Mouse (Mus musculus) frontal cortex, adult (tissue): Measurements from ENCODE around the gene Dock8.

Experiments used
- ATAC-seq: cut with Nextera tagmentation; 2 replicates; pipeline ENCODE4 v1.9.2; 2017; ENCODE audit warnings: mild to moderate bottlenecking, moderate library complexity, mixed read lengths; ENCODE audit not compliant: low TSS enrichment

Gene Dock8

GRCm38 (mm10) chr19:25062188-25062856 is 63.0 kb downstream of the Dock8 start:
- no peak for ATAC-seq

GRCm38 (mm10) chr19:25062857-25063240 is 63.5 kb downstream of the Dock8 start:
- ATAC-seq: no peak

GRCm38 (mm10) chr19:25066229-25066628 is 66.9 kb downstream of the Dock8 start:
- ATAC-seq: peak; percentile 50; the same call in 1 of the 2 replicates

GRCm38 (mm10) chr19:25068518-25068917 is 69.2 kb downstream of the Dock8 start:
- ATAC-seq: no peak

DNA sequence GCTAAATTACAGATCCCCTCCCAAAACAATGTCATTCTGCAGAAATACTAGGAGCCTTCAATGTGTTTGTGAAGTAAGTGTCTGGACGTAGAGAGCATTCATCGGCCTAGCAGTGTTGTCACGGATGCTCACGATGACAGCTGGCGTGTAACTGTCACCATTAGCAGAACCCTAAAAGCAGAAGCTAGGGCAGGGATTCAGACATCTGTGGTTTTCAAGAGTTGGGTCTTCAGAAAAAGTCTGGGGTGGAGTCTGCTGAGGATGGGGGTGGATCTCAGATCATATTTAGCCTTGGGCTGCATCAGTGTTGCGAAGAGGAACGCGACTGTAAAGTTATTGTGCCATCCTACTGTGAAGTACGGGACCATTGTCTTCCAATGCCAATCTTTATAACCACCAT is 73.2 kb downstream of the Dock8 start:
- ATAC-seq: no peak

DNA sequence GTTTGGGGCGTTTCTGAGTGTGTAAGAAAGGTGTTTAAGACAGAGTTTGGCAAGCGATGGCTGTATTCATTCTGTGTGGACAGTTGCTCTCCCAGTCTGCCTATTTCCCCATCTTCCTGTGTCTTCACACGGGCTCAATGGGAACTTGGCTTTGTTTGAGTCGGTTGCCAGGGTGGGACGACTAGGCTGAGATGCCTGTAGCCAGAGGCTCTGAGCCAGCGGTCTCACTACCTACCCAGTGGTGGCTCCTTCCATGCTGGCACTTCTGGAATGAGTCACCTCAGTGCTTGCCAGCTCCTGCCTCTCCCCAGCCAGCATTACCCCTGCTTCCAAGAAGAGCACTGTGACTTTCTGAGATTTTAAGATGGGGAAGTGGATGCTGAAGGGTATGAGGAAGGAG is 75.4 kb downstream of the Dock8 start:
- ATAC-seq: peak; percentile 79

DNA sequence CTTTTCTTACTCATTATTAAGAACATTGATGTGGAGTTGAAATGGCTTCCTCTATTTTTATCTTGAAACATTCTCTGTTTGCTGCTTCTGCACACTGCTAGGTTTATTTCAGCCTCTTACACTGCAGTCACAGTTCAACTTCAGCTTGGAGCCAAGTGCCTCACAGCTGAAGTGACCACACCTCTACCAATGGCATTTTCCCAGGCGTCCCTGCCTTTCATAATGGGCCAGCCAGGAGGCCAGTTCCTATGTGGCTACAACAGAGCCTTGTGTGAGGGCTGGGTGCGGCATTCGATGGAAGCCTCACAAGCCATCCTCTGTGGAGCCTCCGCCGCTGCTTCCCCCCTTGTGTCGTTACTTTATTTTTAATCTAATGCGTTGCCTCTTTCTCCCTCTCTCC is 78.3 kb downstream of the Dock8 start:
- no peak for ATAC-seq

GRCm38 (mm10) chr19:25078130-25078529 is 78.8 kb downstream of the Dock8 start:
- no peak for ATAC-seq

DNA sequence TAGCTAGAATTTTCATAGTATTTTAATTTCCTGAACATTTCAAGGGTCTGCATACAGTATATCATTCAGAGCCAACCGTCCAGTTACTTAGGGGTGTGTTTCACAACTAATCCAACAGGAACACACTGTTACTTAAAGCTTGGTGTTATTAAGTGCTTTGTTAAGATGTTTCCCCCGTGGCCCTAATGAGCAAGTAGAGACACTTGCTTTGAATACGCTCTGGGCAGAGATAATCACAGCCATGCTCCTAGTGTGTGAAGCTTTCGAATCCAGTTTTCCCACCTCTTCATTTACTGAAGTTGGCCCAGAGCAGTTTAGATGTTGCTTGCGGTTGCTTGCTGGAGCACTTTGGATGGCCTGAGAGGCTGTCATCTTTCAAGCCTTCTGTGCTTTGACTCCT is 80.8 kb downstream of the Dock8 start:
- ATAC-seq: no peak

DNA sequence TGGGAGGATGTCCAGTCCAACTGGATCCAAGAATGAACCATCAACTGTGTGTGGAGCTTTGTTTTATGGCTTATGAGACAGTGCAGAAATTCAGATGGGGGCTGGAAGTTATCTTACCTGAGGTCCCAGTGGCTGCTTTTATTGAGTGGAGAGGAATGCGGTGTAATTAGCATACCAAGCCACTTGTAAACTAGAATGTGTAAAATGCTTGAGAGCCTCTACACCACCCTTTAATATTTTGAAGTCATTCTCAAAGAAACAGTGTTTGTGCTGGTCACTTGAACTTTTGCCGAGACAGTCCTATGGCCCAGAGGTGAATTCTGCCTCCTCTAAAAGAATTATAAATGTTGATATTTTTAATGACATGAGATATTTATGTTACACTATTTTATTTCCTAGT is 83.5 kb downstream of the Dock8 start:
- ATAC-seq: no peak

DNA sequence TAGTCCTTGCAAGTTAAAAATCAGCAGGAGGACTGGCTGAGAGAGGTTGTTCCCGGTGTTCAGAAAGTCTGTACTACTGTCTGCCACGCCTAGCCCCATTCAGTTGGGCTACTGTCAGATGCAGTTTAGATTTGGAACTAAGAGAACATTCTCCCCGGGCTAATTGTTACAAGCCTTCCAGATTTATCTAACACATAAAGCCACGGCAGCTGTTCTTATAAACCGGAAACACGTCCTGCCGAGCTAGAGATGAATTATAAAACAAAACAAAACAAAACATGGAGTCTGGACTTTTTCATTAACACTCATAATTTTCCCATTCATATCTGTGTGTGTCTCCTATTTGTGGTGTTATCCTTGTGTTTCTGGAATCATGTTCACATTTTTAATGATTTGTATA is 87.8 kb downstream of the Dock8 start:
- ATAC-seq: no peak

DNA sequence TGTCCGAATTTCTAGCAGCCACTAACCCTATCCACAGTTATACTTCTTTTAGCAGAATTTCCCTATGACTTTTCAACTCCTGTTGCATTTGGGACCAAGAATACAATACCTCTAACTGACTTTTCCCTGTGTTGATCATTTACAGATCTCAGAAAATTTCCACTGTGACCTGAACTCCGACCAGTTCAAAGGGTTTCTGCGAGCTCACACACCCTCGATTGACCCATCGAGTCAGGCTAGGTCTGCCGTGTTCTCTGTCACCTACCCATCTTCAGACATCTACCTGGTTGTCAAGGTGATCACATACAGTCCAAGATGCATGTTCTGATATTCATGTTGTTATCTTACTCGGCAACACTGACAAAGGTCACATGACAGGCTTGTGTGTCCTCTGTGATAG is 90.4 kb downstream of the Dock8 start:
- no peak for ATAC-seq

GRCm38 (mm10) chr19:25095135-25095534 is 95.8 kb downstream of the Dock8 start:
- ATAC-seq: no peak

- no peak for ATAC-seq
Measured at GRCm38 (mm10) chr19:25096316-25096715, 97.0 kb downstream of the Dock8 start.

GRCm38 (mm10) chr19:25096986-25097385 is 97.7 kb downstream of the Dock8 start:
- ATAC-seq: no peak

GRCm38 (mm10) chr19:25097506-25097905 is 98.2 kb downstream of the Dock8 start:
- ATAC-seq: no peak

DNA sequence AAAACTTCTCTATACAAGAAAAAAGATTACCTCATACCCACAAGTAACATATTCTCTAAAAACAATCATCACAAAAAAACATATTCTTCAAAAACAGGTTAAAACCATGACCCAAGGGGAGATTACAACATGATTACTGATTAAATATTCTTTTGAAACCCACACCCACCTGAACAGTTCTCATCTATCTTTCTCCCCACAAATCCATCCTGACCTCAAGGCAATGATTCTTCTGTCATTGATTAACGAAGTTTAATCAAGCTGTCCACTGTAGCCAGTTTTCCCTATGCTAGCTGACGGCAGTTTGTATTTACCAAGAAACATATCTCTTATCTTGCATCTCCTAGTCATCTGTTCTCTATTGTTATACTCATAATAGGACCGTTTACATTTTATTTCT is 98.6 kb downstream of the Dock8 start:
- ATAC-seq: no peak

DNA sequence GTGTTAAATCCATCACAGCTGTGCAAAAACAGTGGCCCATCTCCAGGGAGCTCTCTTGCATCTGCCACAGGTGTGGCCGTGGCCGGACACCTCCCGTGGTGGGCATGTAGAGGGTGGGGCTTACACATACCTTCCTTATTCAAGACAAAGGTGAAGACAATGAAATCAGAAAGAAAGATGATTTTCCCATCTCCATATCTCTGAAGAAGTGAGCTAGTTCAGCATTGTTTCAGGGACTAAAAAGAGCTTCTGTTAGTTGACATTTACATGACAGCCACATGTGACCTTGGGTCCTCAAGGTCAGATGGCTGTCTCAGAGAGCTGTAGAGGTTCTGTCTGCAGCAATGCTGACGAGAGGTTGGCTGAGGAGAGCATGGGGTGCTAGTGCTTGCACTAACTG is 99.6 kb downstream of the Dock8 start:
- no peak for ATAC-seq

- ATAC-seq: no peak
Measured at GRCm38 (mm10) chr19:25105682-25106081, 106.3 kb downstream of the Dock8 start.

GRCm38 (mm10) chr19:25106315-25106714 is 107.0 kb downstream of the Dock8 start:
- ATAC-seq: no peak

GRCm38 (mm10) chr19:25107417-25107816 is 108.1 kb downstream of the Dock8 start:
- peak; percentile 85 for ATAC-seq

GRCm38 (mm10) chr19:25111591-25112233 is 112.4 kb downstream of the Dock8 start:
- ATAC-seq: no peak

DNA sequence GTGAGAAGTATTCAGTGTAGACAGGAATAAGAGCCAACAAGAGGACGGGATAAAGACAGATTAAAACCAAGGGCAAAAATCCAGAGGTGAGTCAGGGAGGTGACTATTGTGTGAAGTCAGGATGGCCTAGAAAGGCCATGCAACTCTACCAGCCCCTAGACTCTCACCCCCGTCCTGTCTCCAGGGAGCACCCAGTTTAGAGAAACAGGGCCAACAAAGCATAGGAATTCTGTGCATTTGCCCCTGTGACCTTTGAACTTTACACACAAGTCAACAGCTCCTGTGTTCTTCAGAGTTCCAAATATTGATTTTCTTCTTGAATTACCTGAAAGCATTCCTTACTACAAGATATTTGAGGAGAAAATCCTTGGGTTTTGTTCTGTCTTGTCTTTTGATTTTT is 117.6 kb downstream of the Dock8 start:
- no peak for ATAC-seq

DNA sequence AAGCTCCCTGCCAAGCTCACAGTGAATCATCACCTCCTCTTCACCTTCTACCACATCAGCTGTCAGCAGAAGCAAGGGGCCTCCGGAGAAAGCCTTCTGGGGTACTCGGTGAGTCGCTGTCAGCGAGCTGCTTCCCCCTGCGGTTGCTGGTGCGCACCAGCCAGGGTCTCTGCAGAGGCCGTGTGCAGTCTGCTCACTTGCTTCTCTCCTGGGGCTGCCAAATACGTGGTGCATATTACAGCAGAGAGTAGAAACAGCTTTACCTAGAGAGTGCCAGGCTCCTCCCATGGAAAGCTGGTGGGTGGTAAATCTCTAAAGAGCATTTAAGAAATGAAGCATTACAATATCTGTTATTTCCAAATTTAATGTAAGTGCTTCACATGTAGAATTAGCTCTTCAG is 123.1 kb downstream of the Dock8 start:
- ATAC-seq: peak; percentile 91
